Mouse (Mus musculus) forebrain, embryonic 12.5 days (tissue): Measurements from ENCODE around the gene Ttc28. TPM values are rescaled to one million over a fixed set of nuclear protein-coding genes. Genes with fewer than 3 reads are reported as not detected.
A peak's percentile ranks its signal among the peaks of the same experiment; 100 is the strongest.

Source experiments
- ATAC-seq: fragments of 200-750 bp; cut with Nextera tagmentation; 2 replicates; pipeline ENCODE4 v1.8.0; 2017; ENCODE audit warnings: moderate TSS enrichment; ENCODE audit not compliant: low FRiP score
- H3K27ac ChIP-seq: fragments of 300-500 bp; sonication (generic); 2 replicates; pipeline ENCODE4 v1.5.1; 2016; ENCODE audit warnings: mild to moderate bottlenecking
- H3K27me3 ChIP-seq: fragments of 300-500 bp; sonication (generic); 2 replicates; pipeline ENCODE4 v1.6.1; 2016; ENCODE audit warnings: mild to moderate bottlenecking
- H3K36me3 ChIP-seq: fragments of 300-500 bp; sonication (generic); replicated peaks from 2 replicates; pipeline ENCODE4 v1.6.1; 2016; ENCODE audit warnings: mild to moderate bottlenecking
- H3K4me1 ChIP-seq: fragments of 300-500 bp; sonication (generic); 2 replicates; pipeline ENCODE4 v1.6.1; 2016
- H3K4me2 ChIP-seq: fragments of 300-500 bp; sonication (generic); 2 replicates; pipeline ENCODE4 v1.6.1; 2016; ENCODE audit warnings: mild to moderate bottlenecking, moderate library complexity
- H3K4me3 ChIP-seq: fragments of 300-500 bp; sonication (generic); replicated peaks from 2 replicates; pipeline ENCODE4 v1.5.1; 2016; ENCODE audit warnings: mild to moderate bottlenecking
- H3K9ac ChIP-seq: fragments of 300-500 bp; sonication (generic); 2 replicates; pipeline ENCODE4 v1.6.1; 2016; ENCODE audit warnings: mild to moderate bottlenecking
- H3K9me3 ChIP-seq: fragments of 300-500 bp; sonication (generic); 2 replicates; pipeline ENCODE4 v1.6.1; 2016
- WGBS: fragments of 180-500 bp; shearing (Covaris S2); methylation state at CpG from one replicate; pipeline ENCODE4 v1.1.7; 2016; 5-methylcytosine and 5-hydroxymethylcytosine counted together
- polyA plus RNA-seq: library from polyadenylated mRNA; unstranded; fragments of >200 nt; fragmentation: Nextera tagmentation; extraction: Ambion mirVana; gene quantifications from 2 replicates; pipeline ENCODE4 v1.2.1, GENCODE M21; 2016

Gene Ttc28
- polyA plus RNA-seq, 1 experiment from 2014 or later = 23.1 TPM

GRCm38 (mm10) chr5:111137742-111138141, 258.1 kb downstream of the Ttc28 start:
- ATAC-seq = no peak

GRCm38 (mm10) chr5:111138239-111138833, 258.7 kb downstream of the Ttc28 start:
- no peak overlapping the region for H3K4me3 ChIP-seq
- H3K27me3 ChIP-seq = no peaks in the 10 kb centered on the region
- H3K27ac ChIP-seq = no peak overlapping the region
- ATAC-seq = no peak
- H3K4me2 ChIP-seq = no peak overlapping the region
- no peaks in the 10 kb centered on the region for H3K9me3 ChIP-seq
- H3K4me1 ChIP-seq = peaks cover 61% of the 10 kb centered on the region
- WGBS = 58% methylated on average over 11 of the region's 11 CpGs
- H3K36me3 ChIP-seq = no peaks in the 10 kb centered on the region
- no peak overlapping the region for H3K9ac ChIP-seq

More at GRCm38 (mm10) chr5:111137742-111138141, 258.1 kb downstream of the Ttc28 start:
- H3K27ac ChIP-seq = 0 out of 2 replicates have a peak overlapping the region, but pooled peaks have one; percentile 36
- H3K4me1 ChIP-seq = peaks cover 61% of the 10 kb centered on the region
- H3K9me3 ChIP-seq = no peaks in the 10 kb centered on the region
- H3K4me3 ChIP-seq = no peak overlapping the region
- no peak overlapping the region for H3K4me2 ChIP-seq
- no peaks in the 10 kb centered on the region for H3K36me3 ChIP-seq
- H3K9ac ChIP-seq = no peak overlapping the region
- no peaks in the 10 kb centered on the region for H3K27me3 ChIP-seq
- 33% methylated on average over 13 of the region's 13 CpGs for WGBS

GRCm38 (mm10) chr5:111138927-111139565, 259.4 kb downstream of the Ttc28 start:
- no peak overlapping the region for H3K4me2 ChIP-seq
- 79% methylated on average over 7 of the region's 7 CpGs for WGBS
- no peaks in the 10 kb centered on the region for H3K9me3 ChIP-seq
- no peak overlapping the region; the same call in 1 of the 2 replicates for H3K27ac ChIP-seq
- H3K4me3 ChIP-seq = no peak overlapping the region
- H3K36me3 ChIP-seq = no peaks in the 10 kb centered on the region
- no peak overlapping the region for H3K9ac ChIP-seq
- ATAC-seq = no peak
- no peaks in the 10 kb centered on the region for H3K27me3 ChIP-seq
- peaks cover 61% of the 10 kb centered on the region for H3K4me1 ChIP-seq

- Histone ChIP-seq H3K27ac (peak overlapping the region; percentile 33), H3K4me1 (peaks cover 65% of the 10 kb centered on the region), H3K4me3 (no peak overlapping the region), H3K36me3 (no peaks in the 10 kb centered on the region), H3K9me3 (no peaks in the 10 kb centered on the region), H3K9ac (no peak overlapping the region), H3K4me2 (no peak overlapping the region), H3K27me3 (no peaks in the 10 kb centered on the region)
- ATAC-seq = no peak
- 74% methylated on average over 14 of the region's 14 CpGs for WGBS
Measured at GRCm38 (mm10) chr5:111139622-111140021, 260.0 kb downstream of the Ttc28 start.

DNA sequence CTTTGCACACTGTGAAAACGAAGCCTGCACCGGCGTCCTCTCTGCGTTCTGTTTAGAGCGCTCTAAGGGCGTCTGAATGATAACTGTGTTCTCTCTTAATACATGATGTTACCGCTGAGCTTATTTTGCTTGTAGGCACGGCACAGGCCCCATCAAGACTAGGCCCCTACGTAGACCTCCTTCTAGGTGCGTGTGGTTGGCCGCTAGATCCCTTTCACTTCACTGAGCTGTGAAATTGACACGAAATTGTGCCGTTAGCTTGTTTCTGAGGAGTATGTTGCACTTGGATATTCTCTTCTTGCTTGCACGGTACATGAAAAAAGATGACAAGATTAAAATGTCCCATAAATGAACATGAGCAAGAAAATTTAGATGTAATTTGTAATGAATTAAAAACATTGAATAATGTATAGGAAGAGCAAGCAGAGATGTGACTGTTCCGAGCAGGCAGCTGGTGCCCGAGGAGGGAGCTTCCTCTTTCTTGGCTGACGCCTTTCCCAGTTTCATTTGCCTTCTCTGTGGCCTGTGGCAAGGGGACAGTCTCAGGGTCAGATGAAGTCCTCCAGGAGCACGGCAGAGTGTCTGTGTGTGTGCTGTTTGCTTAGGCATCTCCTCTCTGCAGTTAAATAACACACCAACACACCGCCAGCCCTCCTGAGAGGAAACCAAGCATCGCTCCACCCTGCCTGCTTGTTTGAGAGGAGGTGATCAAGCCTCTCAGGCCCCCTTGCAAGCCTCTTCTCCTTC, 261.7 kb downstream of the Ttc28 start:
- Histone ChIP-seq H3K27me3 (no peaks in the 10 kb centered on the region), H3K9ac (no peak overlapping the region), H3K4me1 (peaks cover 64% of the 10 kb centered on the region), H3K36me3 (no peaks in the 10 kb centered on the region), H3K4me3 (no peak overlapping the region), H3K4me2 (no peak overlapping the region), H3K9me3 (no peaks in the 10 kb centered on the region), H3K27ac (peak overlapping the region; percentile 67)
- WGBS = 67% methylated on average over 20 of the region's 20 CpGs
- no peak for ATAC-seq

- Histone ChIP-seq H3K9ac (no peak overlapping the region), H3K4me2 (no peak overlapping the region), H3K27ac (no peak overlapping the region), H3K36me3 (no peaks in the 10 kb centered on the region), H3K9me3 (no peaks in the 10 kb centered on the region), H3K4me3 (no peak overlapping the region), H3K27me3 (no peaks in the 10 kb centered on the region), H3K4me1 (peaks cover 49% of the 10 kb centered on the region)
- 77% methylated on average over 4 of the region's 4 CpGs for WGBS
- ATAC-seq = no peak
Measured at GRCm38 (mm10) chr5:111142837-111143236, 263.2 kb downstream of the Ttc28 start.

DNA sequence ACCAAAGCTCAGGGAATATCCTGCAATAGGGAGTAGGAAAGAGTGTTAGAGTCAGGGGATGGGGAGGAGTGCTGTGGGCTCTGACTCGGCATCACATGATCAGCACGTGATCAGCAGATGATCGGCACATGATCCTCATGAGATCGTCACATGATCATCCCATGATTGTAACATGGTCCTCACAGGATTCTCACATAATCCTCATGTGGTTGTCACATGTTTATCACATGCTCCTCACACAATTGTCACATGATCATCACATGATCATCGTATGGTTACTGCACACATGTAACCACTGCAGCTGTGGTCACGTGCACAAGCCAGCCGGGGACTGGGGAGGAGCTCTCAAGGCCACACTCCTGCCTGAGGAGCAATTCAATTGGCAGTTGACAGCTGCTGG, 264.8 kb downstream of the Ttc28 start:
- Histone ChIP-seq H3K36me3 (no peaks in the 10 kb centered on the region), H3K27ac (no peak overlapping the region), H3K4me3 (no peak overlapping the region), H3K27me3 (no peaks in the 10 kb centered on the region), H3K9ac (no peak overlapping the region), H3K4me1 (peaks cover 33% of the 10 kb centered on the region), H3K4me2 (no peak overlapping the region), H3K9me3 (no peaks in the 10 kb centered on the region)
- ATAC-seq = 0 out of 2 replicates have a peak, but pooled peaks have one; percentile 36
- WGBS = 85% methylated on average over 7 of the region's 7 CpGs

DNA sequence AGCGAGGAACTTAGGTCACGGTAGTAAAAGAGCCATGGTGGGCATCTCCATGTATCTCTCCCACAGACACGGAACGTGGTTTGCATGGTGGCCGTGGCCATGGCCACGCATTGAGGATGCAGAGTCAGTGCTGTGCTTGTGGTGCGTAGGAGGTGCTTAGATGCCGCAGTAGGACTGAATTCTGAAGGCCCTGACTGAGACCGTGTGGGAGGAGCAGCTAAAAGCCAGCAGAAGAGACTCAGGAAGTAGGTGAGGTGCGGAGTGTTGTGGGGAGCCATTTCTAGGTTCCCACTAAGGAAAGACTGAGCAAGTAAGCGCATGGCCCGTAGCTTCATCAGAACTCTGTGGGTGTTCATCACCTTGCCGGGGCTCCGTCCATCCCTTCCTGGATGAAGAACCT, 271.0 kb downstream of the Ttc28 start:
- Histone ChIP-seq H3K4me2 (no peak overlapping the region), H3K9ac (no peak overlapping the region), H3K27ac (no peak overlapping the region), H3K27me3 (no peaks in the 10 kb centered on the region), H3K9me3 (no peaks in the 10 kb centered on the region), H3K36me3 (no peaks in the 10 kb centered on the region), H3K4me3 (no peak overlapping the region), H3K4me1 (peaks cover 40% of the 10 kb centered on the region)
- ATAC-seq = no peak
- 97% methylated on average over 14 of the region's 14 CpGs for WGBS

- Histone ChIP-seq H3K4me3 (no peak overlapping the region), H3K4me2 (no peak overlapping the region), H3K9ac (no peak overlapping the region), H3K27ac (0 out of 2 replicates have a peak overlapping the region, but pooled peaks have one; percentile 13), H3K4me1 (peaks cover 46% of the 10 kb centered on the region), H3K9me3 (no peaks in the 10 kb centered on the region), H3K36me3 (no peaks in the 10 kb centered on the region), H3K27me3 (no peaks in the 10 kb centered on the region)
- ATAC-seq = no peak
- 60% methylated on average over 19 of the region's 19 CpGs for WGBS
Measured at GRCm38 (mm10) chr5:111151882-111152759, 272.5 kb downstream of the Ttc28 start.

DNA sequence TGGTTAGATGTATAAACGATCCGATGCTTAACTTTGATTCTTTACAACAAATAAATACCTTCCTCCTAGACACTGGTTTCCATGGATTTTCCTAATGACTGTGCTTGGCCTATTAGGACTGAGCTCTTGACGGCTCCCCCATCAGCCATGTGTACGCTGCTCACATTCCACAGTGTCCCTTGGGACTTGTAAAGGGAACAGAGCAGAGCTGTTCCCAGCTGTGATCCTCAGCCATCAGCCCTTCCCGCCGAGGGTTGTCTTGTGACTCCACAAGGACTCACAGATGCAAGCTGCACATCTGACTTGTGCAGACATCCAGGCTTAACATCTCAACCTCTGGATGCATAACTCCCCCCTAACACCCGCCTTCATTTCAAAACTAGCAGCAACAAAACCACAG, 275.0 kb downstream of the Ttc28 start:
- Histone ChIP-seq H3K4me1 (peaks cover 58% of the 10 kb centered on the region), H3K36me3 (no peaks in the 10 kb centered on the region)

DNA sequence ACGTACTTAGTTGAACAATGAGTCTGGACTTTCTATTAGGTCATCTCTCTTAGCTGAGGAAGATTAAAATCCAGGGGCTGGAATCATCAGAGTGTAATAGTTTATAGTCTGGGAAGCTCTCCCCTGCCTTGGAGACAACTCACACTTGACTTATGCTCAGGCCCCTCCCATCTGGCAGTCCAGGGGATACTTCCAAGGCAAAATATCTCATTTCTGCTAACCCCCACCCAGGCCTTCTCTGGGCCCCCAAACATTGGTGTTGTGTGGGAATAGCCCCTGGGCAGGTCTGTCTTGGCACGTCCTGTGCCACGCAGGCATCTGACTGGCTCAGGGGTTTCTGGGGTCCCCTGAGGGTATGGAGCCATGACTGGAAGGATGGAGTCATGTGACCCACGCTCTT, 275.7 kb downstream of the Ttc28 start:
- Histone ChIP-seq H3K9ac (no peak overlapping the region), H3K27me3 (no peaks in the 10 kb centered on the region), H3K4me1 (peaks cover 64% of the 10 kb centered on the region), H3K27ac (no peak overlapping the region), H3K9me3 (no peaks in the 10 kb centered on the region), H3K36me3 (no peaks in the 10 kb centered on the region), H3K4me3 (no peak overlapping the region), H3K4me2 (no peak overlapping the region)
- WGBS = 91% methylated on average over 4 of the region's 4 CpGs
- no peak for ATAC-seq

More for the DNA sequence above, 275.0 kb downstream of the Ttc28 start:
- H3K27me3 ChIP-seq = no peaks in the 10 kb centered on the region
- peak overlapping the region; percentile 54; the same call in 1 of the 2 replicates for H3K27ac ChIP-seq
- 24% methylated on average over 7 of the region's 7 CpGs for WGBS
- H3K4me3 ChIP-seq = no peak overlapping the region
- H3K9ac ChIP-seq = no peak overlapping the region
- no peaks in the 10 kb centered on the region for H3K9me3 ChIP-seq
- H3K4me2 ChIP-seq = no peak overlapping the region
- peak; percentile 82 for ATAC-seq

DNA sequence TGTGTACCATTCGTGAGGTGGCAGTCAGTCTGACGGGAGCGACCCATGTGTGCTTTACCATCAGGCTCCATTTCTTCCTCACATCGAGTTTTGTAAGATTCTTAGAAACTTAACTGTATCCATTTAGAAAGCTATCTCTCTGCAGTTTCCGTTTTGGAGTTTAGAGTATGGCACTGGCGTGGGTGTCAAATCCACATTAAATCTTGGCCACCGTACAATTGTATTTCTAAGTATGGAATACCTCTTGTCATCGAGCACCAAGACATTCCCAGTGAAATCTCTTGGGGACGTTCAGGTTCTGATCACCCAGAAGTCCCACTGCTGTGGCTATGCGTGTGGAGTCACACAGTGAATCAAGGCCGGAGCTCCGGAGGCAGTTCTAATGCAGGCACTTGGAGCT, 276.3 kb downstream of the Ttc28 start:
- Histone ChIP-seq H3K36me3 (no peaks in the 10 kb centered on the region), H3K4me1 (peaks cover 71% of the 10 kb centered on the region), H3K9ac (no peak overlapping the region), H3K4me3 (no peak overlapping the region), H3K9me3 (no peaks in the 10 kb centered on the region), H3K4me2 (no peak overlapping the region), H3K27ac (peak overlapping the region; percentile 31; the same call in 1 of the 2 replicates), H3K27me3 (no peaks in the 10 kb centered on the region)
- 95% methylated on average over 12 of the region's 12 CpGs for WGBS
- ATAC-seq = no peak
